Mouse (Mus musculus): ENCODE measurements around the gene Neurod1.

GRCm38 (mm10) chr2:79449371-79449770, 7.2 kb downstream of the Neurod1 start:
- TF ChIP-seq CTCF (IDR thresholded peaks at IDR 0.05; ENCODE audit: control insufficient read depth, insufficient read depth, insufficient read length) = no peak
- TF ChIP-seq USF1 (IDR thresholded peaks at IDR 0.05; ENCODE audit: low read depth) = no peak
- TF ChIP-seq MYOD1 (IDR thresholded peaks at IDR 0.05; ENCODE audit: control insufficient read depth, insufficient read length, low read depth) = no peak
- TF ChIP-seq MAX (IDR thresholded peaks at IDR 0.05) = no peak
- no peak for TF ChIP-seq CEBPB (IDR thresholded peaks at IDR 0.05; ENCODE audit: low read depth)
- TF ChIP-seq FOSL1 (IDR thresholded peaks at IDR 0.05; ENCODE audit: insufficient read depth, low read length, poor library complexity, severe bottlenecking) = no peak

All from C2C12 (cell line).